Mouse (Mus musculus): ENCODE data around the gene 4933425L06Rik.

The 4933425L06Rik gene

GRCm38 (mm10) chr13:105134397-105134796, 52.5 kb downstream of the 4933425L06Rik start:
- DNase-seq (ENCODE audit: low spot score) = no peak

GRCm38 (mm10) chr13:105139881-105140280, 58.0 kb downstream of the 4933425L06Rik start:
- DNase-seq (ENCODE audit: low spot score) = no peak

DNA sequence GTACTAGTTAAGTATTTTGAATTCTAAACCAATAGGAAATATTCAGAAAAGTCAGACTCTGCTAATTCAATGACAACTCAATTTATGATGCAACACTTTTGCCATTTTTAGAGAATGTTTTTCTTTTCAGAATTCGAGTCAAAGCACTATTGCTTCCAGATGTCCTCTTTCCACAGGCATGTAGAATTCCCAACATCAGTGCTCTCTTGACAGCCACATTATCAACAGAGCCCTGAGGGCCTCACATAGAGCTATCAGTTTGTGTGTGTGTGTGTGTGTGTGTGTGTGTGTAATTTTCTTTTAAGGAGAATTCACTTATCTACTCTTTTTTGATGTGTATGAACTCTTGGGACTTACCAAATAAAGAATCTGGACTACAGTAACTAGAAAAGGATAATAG, 64.9 kb downstream of the 4933425L06Rik start:
- no peak for DNase-seq (ENCODE audit: low spot score)

- no peak for DNase-seq (ENCODE audit: low spot score)
Measured at GRCm38 (mm10) chr13:105147795-105148418, 66.0 kb downstream of the 4933425L06Rik start.

DNA sequence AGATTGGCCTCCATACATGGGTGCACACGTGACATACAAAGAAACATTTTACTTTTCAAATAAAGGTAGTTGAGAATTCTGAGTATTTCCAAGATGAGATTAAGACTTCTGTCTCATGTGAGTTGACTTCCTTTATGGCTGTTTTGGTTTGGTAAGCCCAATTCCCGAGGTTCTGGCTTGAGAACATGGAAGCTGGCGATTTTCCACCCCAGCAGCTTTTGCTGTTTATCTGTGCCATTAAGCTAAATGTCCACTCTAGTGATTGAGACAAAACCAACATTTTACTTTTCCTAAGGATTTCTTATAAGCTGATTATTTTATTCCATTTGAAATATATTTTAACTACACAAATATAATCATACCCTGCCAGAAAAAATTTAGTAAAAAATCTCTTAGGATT, 68.1 kb downstream of the 4933425L06Rik start:
- DNase-seq (ENCODE audit: low spot score) = no peak

- DNase-seq (ENCODE audit: low spot score) = no peak
Measured at GRCm38 (mm10) chr13:105153955-105154354, 72.0 kb downstream of the 4933425L06Rik start.

DNA sequence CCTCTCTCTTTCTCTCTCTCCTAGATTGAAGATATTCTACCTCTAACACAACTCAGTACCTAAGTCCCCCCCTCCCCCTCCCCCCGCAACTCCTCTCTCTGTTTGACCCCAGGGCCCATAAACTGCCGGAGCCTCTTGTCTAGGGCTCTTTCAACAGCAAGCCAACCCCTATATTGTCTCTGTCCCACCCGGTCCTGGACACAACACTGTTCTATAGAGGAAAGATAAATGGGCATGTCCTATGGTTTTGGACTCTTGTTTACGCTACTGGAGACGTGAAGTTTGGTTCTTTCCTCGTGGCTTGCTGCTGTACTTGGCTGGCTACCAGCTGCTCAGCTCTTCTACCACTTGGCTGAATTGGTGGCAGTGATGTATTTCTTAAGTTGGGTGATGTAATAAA, 83.5 kb downstream of the 4933425L06Rik start:
- no peak for DNase-seq (ENCODE audit: low spot score)
